Mouse (Mus musculus) erythroblast, embryonic 14.5 days (primary cell): ENCODE results near the gene Tmem86b.

Source experiments
- GATA1 ChIP-seq: IDR thresholded peaks from 2 replicates; pipeline ENCODE4 v1.6.1; 2012; ENCODE audit warnings: low read length, inconsistent platforms, mixed read lengths
- TAL1 ChIP-seq: IDR thresholded peaks from 3 replicates; pipeline ENCODE4 v1.6.1; 2012; ENCODE audit warnings: low read length, inconsistent platforms, mixed read lengths

GRCm38 (mm10) chr7:4675200-4675599 lies 44.0 kb upstream of the Tmem86b start:
- TF ChIP-seq GATA1 (no peak), TAL1 (no peak)
